Mouse (Mus musculus) midbrain, embryonic 11.5 days (tissue): ENCODE measurements around the gene Syde2. TPM values are rescaled to one million over a fixed set of nuclear protein-coding genes. Genes with fewer than 3 reads are reported as not detected.

Source experiments
- ATAC-seq: fragments of 200-750 bp; cut with Nextera tagmentation; 2 replicates; pipeline ENCODE4 v1.8.0; 2017; ENCODE audit warnings: moderate TSS enrichment, moderate library complexity; ENCODE audit not compliant: low FRiP score
- DNase-seq: peaks from one replicate; pipeline ENCODE4 v3.0.0; 2015; ENCODE audit warnings: low spot score; ENCODE audit errors: missing footprints
- H3K27ac ChIP-seq: fragments of 300-500 bp; sonication (generic); 2 replicates; pipeline ENCODE4 v1.5.1; 2014; ENCODE audit warnings: low read depth, low read length
- H3K27me3 ChIP-seq: fragments of 300-500 bp; sonication (generic); 2 replicates; pipeline ENCODE4 v1.6.1; 2014; ENCODE audit warnings: mild to moderate bottlenecking, low read length, moderate library complexity, mixed read lengths; ENCODE audit not compliant: control insufficient read depth, insufficient read depth
- H3K36me3 ChIP-seq: fragments of 300-500 bp; sonication (generic); 2 replicates; pipeline ENCODE4 v1.6.1; 2014; ENCODE audit warnings: mild to moderate bottlenecking, low read length, moderate library complexity, mixed read lengths; ENCODE audit not compliant: control insufficient read depth, insufficient read depth
- H3K4me1 ChIP-seq: fragments of 300-500 bp; sonication (generic); 2 replicates; pipeline ENCODE4 v1.6.1; 2014; ENCODE audit warnings: low read length; ENCODE audit not compliant: control insufficient read depth, insufficient read depth
- H3K4me2 ChIP-seq: fragments of 300-500 bp; sonication (generic); 2 replicates; pipeline ENCODE4 v1.6.1; 2014; ENCODE audit warnings: mild to moderate bottlenecking, moderate library complexity
- H3K4me3 ChIP-seq: fragments of 300-500 bp; sonication (generic); 2 replicates; pipeline ENCODE4 v1.5.1; 2014; ENCODE audit warnings: low read depth, low read length
- H3K9ac ChIP-seq: fragments of 300-500 bp; sonication (generic); 2 replicates; pipeline ENCODE4 v1.6.1; 2014; ENCODE audit warnings: low read length
- H3K9me3 ChIP-seq: fragments of 300-500 bp; sonication (generic); 2 replicates; pipeline ENCODE4 v1.6.1; 2016; ENCODE audit warnings: low read length; ENCODE audit not compliant: control insufficient read depth
- WGBS: fragments of 180-500 bp; shearing (Covaris S2); extraction: QIAGEN DNeasy Blood & Tissue Kit; methylation state at CpG from one replicate; pipeline ENCODE4 v1.1.7; 2014; 5-methylcytosine and 5-hydroxymethylcytosine counted together
- polyA plus RNA-seq: library from polyadenylated mRNA; unstranded; fragments of >200 nt; fragmentation: Nextera tagmentation; extraction: Ambion mirVana; gene quantifications from 2 replicates; pipeline ENCODE4 v1.2.1, GENCODE M21; 2014

Syde2 gene
- polyA plus RNA-seq, 1 experiment from 2014 or later, result 0.93 TPM

- no peak for DNase-seq
- Histone ChIP-seq H3K4me1 (no peaks in the 10 kb centered on the region), H3K9ac (no peak overlapping the region), H3K27ac (no peak overlapping the region), H3K9me3 (no peaks in the 10 kb centered on the region), H3K36me3 (no peaks in the 10 kb centered on the region), H3K4me3 (no peak overlapping the region), H3K27me3 (no peaks in the 10 kb centered on the region), H3K4me2 (no peak overlapping the region)
- WGBS, result 75% methylated on average over 11 of the region's 11 CpGs
- ATAC-seq, result no peak
These were observed 63.8 kb downstream of the Syde2 start for GRCm38 (mm10) chr3:146051277-146052007.

GRCm38 (mm10) chr3:146053082-146053814 is 65.6 kb downstream of the Syde2 start:
- no peak overlapping the region for H3K4me3 ChIP-seq
- no peak overlapping the region for H3K27ac ChIP-seq
- H3K4me2 ChIP-seq, result no peak overlapping the region
- H3K27me3 ChIP-seq, result no peaks in the 10 kb centered on the region
- ATAC-seq (no peak), DNase-seq (no peak)
- WGBS, result 75% methylated on average over 6 of the region's 6 CpGs
- H3K4me1 ChIP-seq, result no peaks in the 10 kb centered on the region
- no peak overlapping the region for H3K9ac ChIP-seq
- H3K9me3 ChIP-seq, result no peaks in the 10 kb centered on the region
- no peaks in the 10 kb centered on the region for H3K36me3 ChIP-seq

GRCm38 (mm10) chr3:146053873-146054272 is 66.2 kb downstream of the Syde2 start:
- no peaks in the 10 kb centered on the region for H3K9me3 ChIP-seq
- H3K27me3 ChIP-seq, result no peaks in the 10 kb centered on the region
- no peak overlapping the region for H3K4me2 ChIP-seq
- DNase-seq (no peak), ATAC-seq (no peak)
- H3K4me3 ChIP-seq, result no peak overlapping the region
- 86% methylated on average over 2 of the region's 2 CpGs for WGBS
- no peak overlapping the region for H3K9ac ChIP-seq
- H3K4me1 ChIP-seq, result no peaks in the 10 kb centered on the region
- no peak overlapping the region for H3K27ac ChIP-seq
- H3K36me3 ChIP-seq, result no peaks in the 10 kb centered on the region

GRCm38 (mm10) chr3:146057131-146057530 is 69.5 kb downstream of the Syde2 start:
- H3K27ac ChIP-seq, result no peak overlapping the region
- no peaks in the 10 kb centered on the region for H3K27me3 ChIP-seq
- H3K9me3 ChIP-seq, result no peaks in the 10 kb centered on the region
- H3K4me2 ChIP-seq, result no peak overlapping the region
- ATAC-seq (no peak), DNase-seq (no peak)
- WGBS, result 80% methylated on average over 7 of the region's 7 CpGs
- H3K36me3 ChIP-seq, result no peaks in the 10 kb centered on the region
- H3K9ac ChIP-seq, result no peak overlapping the region
- no peak overlapping the region for H3K4me3 ChIP-seq
- H3K4me1 ChIP-seq, result no peaks in the 10 kb centered on the region

GRCm38 (mm10) chr3:146058263-146058662 is 70.6 kb downstream of the Syde2 start:
- Histone ChIP-seq H3K4me1 (no peaks in the 10 kb centered on the region), H3K36me3 (no peaks in the 10 kb centered on the region), H3K4me3 (no peak overlapping the region), H3K4me2 (no peak overlapping the region), H3K9ac (no peak overlapping the region), H3K27me3 (no peaks in the 10 kb centered on the region), H3K27ac (no peak overlapping the region), H3K9me3 (no peaks in the 10 kb centered on the region)
- DNase-seq (peak; percentile 93), ATAC-seq (peak; percentile 57)
- 17% methylated on average over 4 of the region's 4 CpGs for WGBS

GRCm38 (mm10) chr3:146059356-146059926 is 71.8 kb downstream of the Syde2 start:
- ATAC-seq, result no peak
- no peak overlapping the region for H3K4me2 ChIP-seq
- no peaks in the 10 kb centered on the region for H3K4me1 ChIP-seq
- no peak overlapping the region for H3K4me3 ChIP-seq
- DNase-seq, result peak; percentile 57
- no peaks in the 10 kb centered on the region for H3K36me3 ChIP-seq
- H3K9ac ChIP-seq, result no peak overlapping the region
- no peaks in the 10 kb centered on the region for H3K27me3 ChIP-seq
- H3K9me3 ChIP-seq, result no peaks in the 10 kb centered on the region
- H3K27ac ChIP-seq, result no peak overlapping the region
- WGBS, result 84% methylated on average over 15 of the region's 15 CpGs

- Histone ChIP-seq H3K27ac (no peak overlapping the region), H3K9me3 (no peaks in the 10 kb centered on the region), H3K4me3 (no peak overlapping the region), H3K4me1 (no peaks in the 10 kb centered on the region), H3K9ac (no peak overlapping the region), H3K36me3 (no peaks in the 10 kb centered on the region), H3K27me3 (no peaks in the 10 kb centered on the region), H3K4me2 (no peak overlapping the region)
- 92% methylated on average over 11 of the region's 11 CpGs for WGBS
- ATAC-seq (no peak), DNase-seq (no peak)
These were observed 75.5 kb downstream of the Syde2 start for GRCm38 (mm10) chr3:146063146-146063545.

- Histone ChIP-seq H3K4me3 (no peak overlapping the region), H3K4me2 (no peak overlapping the region), H3K27me3 (no peaks in the 10 kb centered on the region), H3K4me1 (no peaks in the 10 kb centered on the region), H3K9me3 (no peaks in the 10 kb centered on the region), H3K27ac (no peak overlapping the region), H3K36me3 (no peaks in the 10 kb centered on the region), H3K9ac (no peak overlapping the region)
- WGBS, result 83% methylated on average over 4 of the region's 4 CpGs
- peak; percentile 67 for DNase-seq
- ATAC-seq, result no peak
These were observed 81.6 kb downstream of the Syde2 start for GRCm38 (mm10) chr3:146069276-146069675.
